Mouse (Mus musculus) lung, postnatal 0 days (tissue): Measurements from ENCODE around the gene Dchs2.
A peak's percentile ranks its signal among the peaks of the same experiment; 100 is the strongest.

Source experiments
- CTCF ChIP-seq: IDR thresholded peaks from 2 replicates; pipeline ENCODE4 v1.5.1; 2016; ENCODE audit warnings: antibody characterized with exemption, mild to moderate bottlenecking
- EP300 ChIP-seq: IDR thresholded peaks from 2 replicates; pipeline ENCODE4 v1.6.1; 2016; ENCODE audit warnings: antibody characterized with exemption, mild to moderate bottlenecking, control low read depth

GRCm38 (mm10) chr3:83222125-83222524, 94.4 kb downstream of the Dchs2 start:
- TF ChIP-seq CTCF: peak; percentile 61
- no peak for TF ChIP-seq EP300
